Mouse (Mus musculus) stomach, embryonic 15.5 days (tissue): ENCODE measurements at regions not wholly inside any gene's neighbourhood (a gene's known extent, or its start where the extent isn't known, plus 50 kb on each side); places are given as distances from the start of the nearest gene placed in this dataset.
"Not testable (repeated sequence)": the region's sequence is repeated elsewhere in the genome, so short reads cannot be mapped to it uniquely, and the experiment has no call there.

Experiments used
- ATAC-seq: fragments of 200-750 bp; cut with Nextera tagmentation; 2 replicates; pipeline ENCODE4 v1.8.0; 2017; ENCODE audit warnings: low read depth, moderate number of reproducible peaks, moderate TSS enrichment; ENCODE audit not compliant: insufficient read depth, low FRiP score
- H3K27ac ChIP-seq: fragments of 300-500 bp; sonication (generic); 2 replicates; pipeline ENCODE4 v1.5.1; 2015; ENCODE audit warnings: mild to moderate bottlenecking, inconsistent platforms
- H3K27me3 ChIP-seq: fragments of 300-500 bp; sonication (generic); replicated peaks from 2 replicates; pipeline ENCODE4 v1.6.1; 2015; ENCODE audit warnings: inconsistent platforms
- H3K36me3 ChIP-seq: fragments of 300-500 bp; sonication (generic); 2 replicates; pipeline ENCODE4 v1.6.1; 2015; ENCODE audit warnings: inconsistent platforms
- H3K4me1 ChIP-seq: fragments of 300-500 bp; sonication (generic); 2 replicates; pipeline ENCODE4 v1.6.1; 2015; ENCODE audit warnings: inconsistent platforms
- H3K4me2 ChIP-seq: fragments of 300-500 bp; sonication (generic); 2 replicates; pipeline ENCODE4 v1.6.1; 2015; ENCODE audit warnings: mild to moderate bottlenecking, inconsistent platforms
- H3K4me3 ChIP-seq: fragments of 300-500 bp; sonication (generic); replicated peaks from 2 replicates; pipeline ENCODE4 v1.5.1; 2015; ENCODE audit warnings: inconsistent platforms
- H3K9ac ChIP-seq: fragments of 300-500 bp; sonication (generic); 2 replicates; pipeline ENCODE4 v1.6.1; 2015; ENCODE audit warnings: inconsistent platforms
- H3K9me3 ChIP-seq: fragments of 300-500 bp; sonication (generic); 2 replicates; pipeline ENCODE4 v1.6.1; 2016; ENCODE audit warnings: inconsistent platforms
- whole genome bisulfite sequencing: fragments of 180-500 bp; shearing (Covaris S2); methylation state at CpG from one replicate; pipeline ENCODE4 v1.1.7; 2015; 5-methylcytosine and 5-hydroxymethylcytosine counted together

GRCm38 (mm10) chr2:108034882-108035281 lies 744.4 kb downstream of the Kcna4 start:
- H3K4me1 ChIP-seq = no peaks in the 10 kb centered on the region
- H3K4me3 ChIP-seq = no peak overlapping the region
- no peaks in the 10 kb centered on the region for H3K36me3 ChIP-seq
- H3K27me3 ChIP-seq = no peaks in the 10 kb centered on the region
- no peak overlapping the region for H3K9ac ChIP-seq
- H3K27ac ChIP-seq = no peak overlapping the region
- no peak overlapping the region for H3K4me2 ChIP-seq
- H3K9me3 ChIP-seq = no peaks in the 10 kb centered on the region
- 56% methylated on average over 4 of the region's 4 CpGs for WGBS
- no peak for ATAC-seq

GRCm38 (mm10) chr2:108042086-108042485 lies 751.6 kb downstream of the Kcna4 start:
- Histone ChIP-seq H3K27ac (no peak overlapping the region), H3K4me1 (no peaks in the 10 kb centered on the region), H3K9me3 (no peaks in the 10 kb centered on the region), H3K36me3 (no peaks in the 10 kb centered on the region), H3K27me3 (no peaks in the 10 kb centered on the region), H3K9ac (no peak overlapping the region), H3K4me3 (no peak overlapping the region), H3K4me2 (no peak overlapping the region)
- WGBS = 76% methylated on average over 2 of the region's 2 CpGs
- ATAC-seq = no peak

- Histone ChIP-seq H3K4me1 (no peaks in the 10 kb centered on the region), H3K4me3 (no peak overlapping the region), H3K27ac (no peak overlapping the region), H3K4me2 (no peak overlapping the region), H3K9me3 (no peaks in the 10 kb centered on the region), H3K36me3 (no peaks in the 10 kb centered on the region), H3K9ac (no peak overlapping the region), H3K27me3 (no peaks in the 10 kb centered on the region)
- 72% methylated on average over 2 of the region's 2 CpGs for WGBS
- no peak for ATAC-seq
Observed at GRCm38 (mm10) chr2:108044885-108045284, 754.4 kb downstream of the Kcna4 start.

GRCm38 (mm10) chr2:108045997-108046396 lies 755.6 kb downstream of the Kcna4 start:
- Histone ChIP-seq H3K27ac (no peak overlapping the region), H3K9ac (no peak overlapping the region), H3K4me1 (no peaks in the 10 kb centered on the region), H3K27me3 (no peaks in the 10 kb centered on the region), H3K9me3 (no peaks in the 10 kb centered on the region), H3K4me2 (no peak overlapping the region), H3K4me3 (no peak overlapping the region), H3K36me3 (no peaks in the 10 kb centered on the region)
- WGBS = 76% methylated on average over 2 of the region's 2 CpGs
- no peak for ATAC-seq

GRCm38 (mm10) chr2:108062751-108063150 lies 772.3 kb downstream of the Kcna4 start:
- H3K4me2 ChIP-seq, ATAC-seq, H3K27ac ChIP-seq, H3K4me1 ChIP-seq, H3K9ac ChIP-seq, H3K4me3 ChIP-seq, H3K27me3 ChIP-seq, H3K9me3 ChIP-seq, H3K36me3 ChIP-seq: not testable (repeated sequence)
- WGBS = 76% methylated on average over 2 of the region's 2 CpGs

GRCm38 (mm10) chr2:108083911-108084310 lies 793.5 kb downstream of the Kcna4 start:
- ATAC-seq = no peak
- Histone ChIP-seq H3K36me3 (no peaks in the 10 kb centered on the region), H3K9me3 (no peaks in the 10 kb centered on the region), H3K9ac (no peak overlapping the region), H3K4me2 (no peak overlapping the region), H3K27ac (no peak overlapping the region), H3K4me3 (no peak overlapping the region), H3K27me3 (no peaks in the 10 kb centered on the region), H3K4me1 (no peaks in the 10 kb centered on the region)
- WGBS = 66% methylated on average over 3 of the region's 3 CpGs

- Histone ChIP-seq H3K4me1 (no peaks in the 10 kb centered on the region), H3K4me3 (no peak overlapping the region), H3K27ac (no peak overlapping the region), H3K36me3 (no peaks in the 10 kb centered on the region), H3K4me2 (no peak overlapping the region), H3K9ac (no peak overlapping the region), H3K27me3 (no peaks in the 10 kb centered on the region), H3K9me3 (no peaks in the 10 kb centered on the region)
- WGBS = 86% methylated on average over 4 of the region's 4 CpGs
- no peak for ATAC-seq
Observed at GRCm38 (mm10) chr2:108090266-108090665, 799.8 kb downstream of the Kcna4 start.

- Histone ChIP-seq H3K36me3 (no peaks in the 10 kb centered on the region), H3K27ac (no peak overlapping the region), H3K4me1 (no peaks in the 10 kb centered on the region), H3K9ac (no peak overlapping the region), H3K27me3 (no peaks in the 10 kb centered on the region), H3K4me3 (no peak overlapping the region), H3K9me3 (no peaks in the 10 kb centered on the region), H3K4me2 (no peak overlapping the region)
- 86% methylated on average over 4 of the region's 4 CpGs for WGBS
- ATAC-seq = no peak
Observed at GRCm38 (mm10) chr2:108097026-108097425, 806.6 kb downstream of the Kcna4 start.

GRCm38 (mm10) chr2:108110140-108110539 lies 819.7 kb downstream of the Kcna4 start:
- H3K27me3 ChIP-seq = no peaks in the 10 kb centered on the region
- no peaks in the 10 kb centered on the region for H3K9me3 ChIP-seq
- no peak overlapping the region for H3K4me2 ChIP-seq
- ATAC-seq = no peak
- no peak overlapping the region for H3K4me3 ChIP-seq
- no peaks in the 10 kb centered on the region for H3K36me3 ChIP-seq
- H3K4me1 ChIP-seq = no peaks in the 10 kb centered on the region
- H3K27ac ChIP-seq = no peak overlapping the region
- no peak overlapping the region for H3K9ac ChIP-seq

GRCm38 (mm10) chr2:108145694-108146093 lies 855.3 kb downstream of the Kcna4 start:
- no peak for ATAC-seq
- H3K36me3 ChIP-seq = no peaks in the 10 kb centered on the region
- no peaks in the 10 kb centered on the region for H3K27me3 ChIP-seq
- H3K9ac ChIP-seq = no peak overlapping the region
- no peak overlapping the region for H3K4me2 ChIP-seq
- no peaks in the 10 kb centered on the region for H3K4me1 ChIP-seq
- H3K4me3 ChIP-seq = no peak overlapping the region
- H3K9me3 ChIP-seq = no peaks in the 10 kb centered on the region
- WGBS = 48% methylated on average over 2 of the region's 2 CpGs
- H3K27ac ChIP-seq = no peak overlapping the region

GRCm38 (mm10) chr2:108148221-108148620 lies 857.8 kb downstream of the Kcna4 start:
- Histone ChIP-seq H3K27me3 (no peaks in the 10 kb centered on the region), H3K4me1 (no peaks in the 10 kb centered on the region), H3K27ac (no peak overlapping the region), H3K4me2 (no peak overlapping the region), H3K9me3 (no peaks in the 10 kb centered on the region), H3K36me3 (no peaks in the 10 kb centered on the region), H3K9ac (no peak overlapping the region), H3K4me3 (no peak overlapping the region)
- WGBS = 39% methylated on average over 4 of the region's 4 CpGs
- ATAC-seq = peak; percentile 53; the same call in 1 of the 2 replicates

- no peak overlapping the region for H3K9ac ChIP-seq
- H3K4me3 ChIP-seq = no peak overlapping the region
- no peaks in the 10 kb centered on the region for H3K27me3 ChIP-seq
- no peak for ATAC-seq
- H3K4me1 ChIP-seq = no peaks in the 10 kb centered on the region
- H3K4me2 ChIP-seq = no peak overlapping the region
- H3K36me3 ChIP-seq = no peaks in the 10 kb centered on the region
- H3K9me3 ChIP-seq = no peaks in the 10 kb centered on the region
- no peak overlapping the region for H3K27ac ChIP-seq
Observed at GRCm38 (mm10) chr2:108156189-108156588, 865.8 kb downstream of the Kcna4 start.

- Histone ChIP-seq H3K27ac (no peak overlapping the region), H3K9me3 (no peaks in the 10 kb centered on the region), H3K4me1 (no peaks in the 10 kb centered on the region), H3K4me2 (no peak overlapping the region), H3K27me3 (no peaks in the 10 kb centered on the region), H3K4me3 (no peak overlapping the region), H3K9ac (no peak overlapping the region), H3K36me3 (no peaks in the 10 kb centered on the region)
- 86% methylated on average over 2 of the region's 2 CpGs for WGBS
- ATAC-seq = no peak
Observed at GRCm38 (mm10) chr2:108157731-108158130, 867.3 kb downstream of the Kcna4 start.
